Mouse (Mus musculus) megakaryocyte, embryonic 14.5 days (primary cell): ENCODE data around the gene Sdha. TPM values are rescaled to one million over a fixed set of nuclear protein-coding genes. Genes with fewer than 3 reads are reported as not detected.

Source experiments
- H3K27me3 ChIP-seq: replicated peaks from 2 replicates; pipeline ENCODE3; 2012; ENCODE audit warnings: inconsistent platforms
- H3K36me3 ChIP-seq: replicated peaks from 2 replicates; pipeline ENCODE3; 2012; ENCODE audit warnings: low read length, inconsistent platforms, mixed read lengths
- H3K4me1 ChIP-seq: 2 replicates; pipeline ENCODE4 v1.6.1; 2012; ENCODE audit warnings: inconsistent platforms
- H3K4me3 ChIP-seq: replicated peaks from 2 replicates; pipeline ENCODE3; 2012; ENCODE audit warnings: moderate library complexity, mild to moderate bottlenecking, inconsistent platforms
- H3K9me3 ChIP-seq: 2 replicates; pipeline ENCODE4 v1.6.1; 2012; ENCODE audit warnings: inconsistent platforms
- FLI1 ChIP-seq: IDR thresholded peaks from 2 replicates; pipeline ENCODE4 v1.6.1; 2012; ENCODE audit warnings: low read length, inconsistent platforms, mixed read lengths
- GATA1 ChIP-seq: IDR thresholded peaks from 3 replicates; pipeline ENCODE4 v1.6.1; 2012; ENCODE audit warnings: mixed read lengths, low read length, inconsistent platforms, borderline replicate concordance
- polyA plus RNA-seq: library from polyadenylated mRNA; stranded (reverse); fragments of >175 nt; gene quantifications from 2 replicates; pipeline ENCODE4 v1.2.3, GENCODE M21; 2012; ENCODE audit warnings: low replicate concordance; ENCODE audit not compliant: insufficient read depth

Gene Sdha
- polyA plus RNA-seq, 1 experiment: 11.3 TPM

GRCm38 (mm10) chr13:74302050-74303037, 47.7 kb downstream of the Sdha start:
- peaks cover 4% of the 10 kb centered on the region; the same call in 1 of the 2 replicates for H3K4me1 ChIP-seq
- no peaks in the 10 kb centered on the region for H3K27me3 ChIP-seq
- no peak overlapping the region for H3K4me3 ChIP-seq
- peaks cover 61% of the 10 kb centered on the region for H3K36me3 ChIP-seq
- TF ChIP-seq FLI1 (no peak), GATA1 (no peak)
- no peaks in the 10 kb centered on the region for H3K9me3 ChIP-seq

- Histone ChIP-seq H3K4me1 (peaks cover 4% of the 10 kb centered on the region; the same call in 1 of the 2 replicates), H3K36me3 (peaks cover 54% of the 10 kb centered on the region)
- no peak for TF ChIP-seq GATA1
Measured at GRCm38 (mm10) chr13:74301607-74301984, 48.5 kb downstream of the Sdha start.

GRCm38 (mm10) chr13:74300925-74301606, 49.0 kb downstream of the Sdha start:
- Histone ChIP-seq H3K27me3 (no peaks in the 10 kb centered on the region), H3K4me1 (peaks cover 4% of the 10 kb centered on the region; the same call in 1 of the 2 replicates), H3K9me3 (no peaks in the 10 kb centered on the region), H3K4me3 (no peak overlapping the region), H3K36me3 (peaks cover 48% of the 10 kb centered on the region)
- TF ChIP-seq FLI1 (no peak), GATA1 (no peak)

More at GRCm38 (mm10) chr13:74301607-74301984, 48.5 kb downstream of the Sdha start:
- Histone ChIP-seq H3K9me3 (no peaks in the 10 kb centered on the region), H3K4me3 (no peak overlapping the region), H3K27me3 (no peaks in the 10 kb centered on the region)

- H3K27me3 ChIP-seq: peaks cover 10% of the 10 kb centered on the region
- H3K9me3 ChIP-seq: no peaks in the 10 kb centered on the region
- H3K4me1 ChIP-seq: peaks cover 24% of the 10 kb centered on the region
- no peak overlapping the region for H3K4me3 ChIP-seq
- TF ChIP-seq GATA1 (no peak), FLI1 (no peak)
- peaks cover 1% of the 10 kb centered on the region for H3K36me3 ChIP-seq
Measured at GRCm38 (mm10) chr13:74296376-74296775, 53.7 kb downstream of the Sdha start.

- H3K9me3 ChIP-seq: no peaks in the 10 kb centered on the region
Measured at GRCm38 (mm10) chr13:74292167-74292566, 57.9 kb downstream of the Sdha start, which contains the start of gene Ahrr. Gene Ahrr, minus strand, starts transcription at chr13:74292331.

GRCm38 (mm10) chr13:74289646-74290045, 60.4 kb downstream of the Sdha start:
- peaks cover 8% of the 10 kb centered on the region for H3K27me3 ChIP-seq
- H3K36me3 ChIP-seq: no peaks in the 10 kb centered on the region
- TF ChIP-seq FLI1 (no peak), GATA1 (no peak)
- H3K9me3 ChIP-seq: no peaks in the 10 kb centered on the region
- no peak overlapping the region for H3K4me3 ChIP-seq
- H3K4me1 ChIP-seq: peaks cover 27% of the 10 kb centered on the region

More at GRCm38 (mm10) chr13:74292167-74292566, 57.9 kb downstream of the Sdha start, which contains the start of gene Ahrr:
- no peak for TF ChIP-seq GATA1
- TF ChIP-seq FLI1: no peak
- Histone ChIP-seq H3K27me3 (peaks cover 10% of the 10 kb centered on the region), H3K36me3 (no peaks in the 10 kb centered on the region), H3K4me3 (peak within 1 kb of the TSS; percentile 88), H3K4me1 (peaks cover 27% of the 10 kb centered on the region)

GRCm38 (mm10) chr13:74282299-74282698, 67.8 kb downstream of the Sdha start:
- Histone ChIP-seq H3K9me3 (no peaks in the 10 kb centered on the region), H3K4me1 (peaks cover 30% of the 10 kb centered on the region), H3K4me3 (no peak overlapping the region), H3K36me3 (no peaks in the 10 kb centered on the region), H3K27me3 (no peaks in the 10 kb centered on the region)
- no peak for TF ChIP-seq FLI1
- no peak for TF ChIP-seq GATA1

GRCm38 (mm10) chr13:74275726-74276125, 74.4 kb downstream of the Sdha start:
- Histone ChIP-seq H3K27me3 (peaks cover 2% of the 10 kb centered on the region), H3K4me3 (no peak overlapping the region), H3K4me1 (peaks cover 53% of the 10 kb centered on the region), H3K36me3 (no peaks in the 10 kb centered on the region), H3K9me3 (no peaks in the 10 kb centered on the region)
- TF ChIP-seq FLI1 (no peak), GATA1 (no peak)

Other genes starting within 250 kb of the Sdha start
- gene Slc9a3, start 228.8 kb downstream of the Sdha start, polyA plus RNA-seq: not detected in 2 replicates
- gene Exoc3, start 141.5 kb downstream of the Sdha start, polyA plus RNA-seq: 18.1 TPM in 1 of 2 replicates, not detected in the other
- gene Ahrr, start 57.9 kb downstream of the Sdha start, polyA plus RNA-seq: 0.16 TPM in 1 of 2 replicates, not detected in the other
- gene Pdcd6, start 32.7 kb downstream of the Sdha start, polyA plus RNA-seq: 41.2 and 72.5 TPM in 2 replicates
- 0.39 and 0.74 TPM in 2 replicates for gene Ccdc127, start within 50 bp of the Sdha start, polyA plus RNA-seq
- not detected in 2 replicates for gene Lrrc14b, start 13.7 kb upstream of the Sdha start, polyA plus RNA-seq
- gene Zfp72, start 40.6 kb upstream of the Sdha start, polyA plus RNA-seq: not detected in 2 replicates
- gene Ftl1-ps1, start 49.4 kb upstream of the Sdha start, polyA plus RNA-seq: 42.6 and 52.8 TPM in 2 replicates
- gene Zfp825, start 143.7 kb upstream of the Sdha start, polyA plus RNA-seq: 1.2 TPM in 1 of 2 replicates, not detected in the other